Mouse (Mus musculus) bone marrow macrophage, adult 2 months (primary cell): Measurements from ENCODE around the gene Tdrd5. TPM values are rescaled to one million over a fixed set of nuclear protein-coding genes. Genes with fewer than 3 reads are reported as not detected.
"Not testable (repeated sequence)": the region's sequence is repeated elsewhere in the genome, so short reads cannot be mapped to it uniquely, and the experiment has no call there.

ENCODE experiments used
- H3K27ac ChIP-seq: 2 replicates; pipeline ENCODE4 v1.5.1; 2012; ENCODE audit warnings: low read depth, low read length; ENCODE audit not compliant: insufficient read depth
- H3K4me1 ChIP-seq: 2 replicates; pipeline ENCODE4 v1.6.1; 2012; ENCODE audit warnings: low read length; ENCODE audit not compliant: control insufficient read depth, insufficient read depth
- H3K4me3 ChIP-seq: 2 replicates; pipeline ENCODE4 v1.5.1; 2012; ENCODE audit warnings: mild to moderate bottlenecking, low read length, moderate library complexity; ENCODE audit not compliant: insufficient read depth
- CTCF ChIP-seq: IDR thresholded peaks from 2 replicates; pipeline ENCODE4 v1.5.1; 2012; ENCODE audit warnings: low read depth, mild to moderate bottlenecking, low read length, moderate library complexity
- POLR2A ChIP-seq: IDR thresholded peaks from 2 replicates; pipeline ENCODE4 v1.6.1; 2012; ENCODE audit warnings: mild to moderate bottlenecking, low read depth, low read length, borderline replicate concordance
- polyA plus RNA-seq: library from polyadenylated mRNA; stranded (reverse); fragments of >200 nt; gene quantifications from 2 replicates; pipeline ENCODE4 v1.2.4, GENCODE M21; 2012; ENCODE audit not compliant: missing spikeins, insufficient read depth, insufficient read length

Gene Tdrd5
- polyA plus RNA-seq, 1 experiment = not detected

DNA sequence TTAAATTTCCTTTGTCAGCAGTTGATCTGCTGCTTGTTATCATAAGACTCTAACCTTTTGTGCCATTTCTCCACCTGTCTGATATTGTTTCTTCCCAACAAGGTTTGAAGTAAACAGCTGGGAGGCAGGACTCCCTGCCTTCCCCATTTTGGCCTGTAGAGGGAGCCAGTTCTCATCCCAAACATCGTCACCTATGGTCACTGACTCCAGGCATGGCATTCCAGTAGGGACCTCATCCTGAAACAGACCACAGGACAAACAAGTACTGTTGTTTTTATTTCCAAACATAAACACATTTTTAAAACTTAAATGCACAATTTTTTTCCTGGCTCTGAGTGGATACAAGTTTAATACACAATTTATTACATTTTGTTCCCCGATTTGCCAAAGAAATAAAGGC, 40.1 kb downstream of the Tdrd5 start:
- no peak overlapping the region for H3K4me3 ChIP-seq
- H3K27ac ChIP-seq = 0 out of 2 replicates have a peak overlapping the region, but pooled peaks have one; percentile 17
- peaks cover 16% of the 10 kb centered on the region for H3K4me1 ChIP-seq
- TF ChIP-seq CTCF = peak; percentile 72
- no peak for TF ChIP-seq POLR2A

- Histone ChIP-seq H3K4me1 (peaks cover 3% of the 10 kb centered on the region; the same call in 1 of the 2 replicates), H3K27ac (no peak overlapping the region), H3K4me3 (no peak overlapping the region)
- TF ChIP-seq CTCF (no peak), POLR2A (no peak)
Observed at GRCm38 (mm10) chr1:156254866-156255265, 48.6 kb downstream of the Tdrd5 start.

DNA sequence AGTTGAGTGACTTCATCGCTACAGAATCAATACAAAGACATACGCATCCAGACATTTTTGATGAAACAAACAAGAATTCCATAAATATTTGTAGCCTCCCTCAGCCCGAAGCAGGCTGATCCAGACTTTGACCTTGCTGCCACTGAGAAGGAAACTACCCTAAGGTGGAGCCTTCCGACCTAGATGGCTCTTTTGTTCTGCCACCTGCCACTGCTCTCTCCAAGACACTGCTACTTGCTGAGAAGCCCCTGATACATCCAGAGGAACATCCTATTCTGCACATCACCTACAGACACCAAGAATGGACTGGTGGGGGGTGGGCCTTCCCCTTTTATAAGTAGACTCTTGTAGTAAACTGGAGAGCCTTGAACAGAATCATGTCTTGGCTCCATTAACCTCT, 52.4 kb downstream of the Tdrd5 start:
- not testable (repeated sequence) for H3K4me1 ChIP-seq, H3K27ac ChIP-seq, H3K4me3 ChIP-seq

- TF ChIP-seq POLR2A (no peak), CTCF (no peak)
- Histone ChIP-seq H3K4me1 (no peaks in the 10 kb centered on the region), H3K27ac (no peak overlapping the region), H3K4me3 (no peak overlapping the region)
Observed at GRCm38 (mm10) chr1:156247893-156248292, 55.6 kb downstream of the Tdrd5 start.

- TF ChIP-seq POLR2A = no peak
- TF ChIP-seq CTCF = peak; percentile 53
- H3K4me3 ChIP-seq = no peak overlapping the region
- no peaks in the 10 kb centered on the region for H3K4me1 ChIP-seq
- no peak overlapping the region for H3K27ac ChIP-seq
Observed at GRCm38 (mm10) chr1:156241713-156242348, 61.6 kb downstream of the Tdrd5 start.

DNA sequence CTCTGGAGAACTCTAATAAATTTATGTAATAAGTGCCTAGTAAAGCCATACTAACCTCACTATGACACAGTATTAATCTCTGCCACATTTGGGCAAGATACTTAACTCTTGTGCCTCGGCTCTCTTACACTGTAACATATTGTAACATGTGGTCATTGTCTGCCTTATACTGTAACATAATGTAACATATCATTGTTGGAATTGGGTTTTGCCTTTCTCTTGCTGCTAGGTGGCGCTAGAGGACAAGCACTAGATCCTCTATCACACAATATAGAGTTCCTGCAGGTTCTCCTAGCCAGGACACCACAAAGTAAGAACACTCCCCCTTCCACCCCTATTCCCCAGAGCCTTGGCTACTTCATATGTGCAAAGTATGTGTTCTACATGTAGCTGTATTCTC, 62.4 kb downstream of the Tdrd5 start:
- H3K27ac ChIP-seq = no peak overlapping the region
- no peak overlapping the region for H3K4me3 ChIP-seq
- TF ChIP-seq POLR2A (no peak), CTCF (no peak)
- H3K4me1 ChIP-seq = no peaks in the 10 kb centered on the region

- TF ChIP-seq POLR2A (no peak), CTCF (no peak)
- no peaks in the 10 kb centered on the region for H3K4me1 ChIP-seq
- no peak overlapping the region for H3K27ac ChIP-seq
- H3K4me3 ChIP-seq = no peak overlapping the region
Observed at GRCm38 (mm10) chr1:156231122-156231521, 72.3 kb downstream of the Tdrd5 start.

DNA sequence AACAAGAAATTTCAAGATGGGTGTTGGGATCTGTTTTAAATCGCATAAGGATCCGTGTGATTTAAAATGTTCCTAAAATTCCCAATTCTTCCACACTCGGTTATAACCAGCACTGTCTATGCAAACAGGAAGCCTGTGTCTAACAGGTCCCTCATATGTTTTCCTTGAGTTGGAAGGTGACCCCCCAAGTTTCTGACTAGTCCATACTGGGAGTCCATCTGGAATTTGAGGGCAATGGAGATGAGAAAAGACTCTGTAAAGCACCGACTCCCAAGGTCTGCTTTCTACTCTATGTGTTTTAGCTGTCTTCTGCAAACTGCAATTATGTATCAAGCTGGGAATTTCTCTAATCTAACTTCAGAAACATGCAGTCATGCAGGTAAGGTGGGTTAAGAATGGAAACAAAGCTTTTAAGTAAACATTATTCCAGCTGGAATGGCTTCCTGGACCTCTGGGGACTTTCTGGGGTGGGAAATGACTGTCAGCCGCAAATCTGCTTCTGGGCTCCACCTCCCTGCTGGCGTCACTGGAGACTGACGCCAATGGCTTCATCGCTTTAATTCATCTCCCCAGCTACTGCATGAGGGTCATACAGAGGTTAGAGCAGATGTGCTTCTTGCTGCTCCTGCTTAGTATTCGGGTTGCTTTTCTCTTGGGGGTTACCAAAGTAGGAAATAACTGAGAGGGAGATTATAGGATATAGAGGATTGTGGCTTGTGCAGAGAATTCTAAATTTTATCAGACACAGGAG, 73.0 kb downstream of the Tdrd5 start:
- Histone ChIP-seq H3K4me3 (no peak overlapping the region), H3K4me1 (no peaks in the 10 kb centered on the region), H3K27ac (no peak overlapping the region)
- TF ChIP-seq POLR2A = no peak
- no peak for TF ChIP-seq CTCF

DNA sequence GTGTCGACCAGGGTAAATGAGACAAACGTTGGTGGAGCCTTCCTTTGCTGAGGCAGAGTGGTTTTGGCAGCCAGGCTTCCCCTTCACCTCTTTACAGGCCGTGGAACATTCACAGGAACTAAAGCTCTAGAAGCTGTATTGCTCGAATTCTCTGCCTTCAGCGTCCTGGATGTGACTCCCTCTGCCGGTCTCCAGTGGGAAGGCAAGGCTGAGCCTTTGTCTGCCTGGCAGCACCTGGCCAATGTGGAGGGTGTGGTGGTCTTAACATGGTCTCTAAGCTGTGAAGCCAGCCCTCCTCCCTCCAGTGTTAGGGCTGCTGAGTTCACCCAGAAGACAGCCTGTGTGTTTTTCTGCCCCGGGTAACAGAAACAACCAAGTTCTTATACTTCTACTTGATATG, 74.0 kb downstream of the Tdrd5 start:
- TF ChIP-seq CTCF (peak; percentile 45; the same call in 1 of the 2 replicates), POLR2A (no peak)
- Histone ChIP-seq H3K4me1 (no peaks in the 10 kb centered on the region), H3K27ac (no peak overlapping the region), H3K4me3 (no peak overlapping the region)

GRCm38 (mm10) chr1:156228728-156229127, 74.7 kb downstream of the Tdrd5 start:
- Histone ChIP-seq H3K4me3 (no peak overlapping the region), H3K27ac (no peak overlapping the region), H3K4me1 (no peaks in the 10 kb centered on the region)
- no peak for TF ChIP-seq CTCF
- TF ChIP-seq POLR2A = no peak

DNA sequence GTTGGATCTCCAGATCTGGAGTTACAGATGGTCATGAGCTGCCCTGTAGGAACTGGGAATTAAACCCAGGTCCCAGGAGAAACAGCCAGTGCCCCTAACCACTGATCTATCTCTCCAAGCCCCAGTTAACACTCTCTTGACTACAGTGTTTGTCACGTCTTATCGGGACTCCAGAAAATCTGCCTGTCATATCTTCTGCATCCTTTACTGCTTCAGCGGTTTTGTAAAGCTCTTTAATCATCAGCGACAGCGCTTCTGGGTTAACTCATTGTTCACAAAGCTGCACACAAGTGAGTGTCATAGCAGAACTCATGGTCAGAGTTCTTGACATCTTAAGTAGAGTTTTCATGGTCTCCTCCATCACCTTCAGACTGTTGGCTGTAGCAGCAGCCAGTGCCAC, 76.6 kb downstream of the Tdrd5 start:
- TF ChIP-seq POLR2A (no peak), CTCF (no peak)
- H3K4me3 ChIP-seq = no peak overlapping the region
- H3K27ac ChIP-seq = no peak overlapping the region
- H3K4me1 ChIP-seq = no peaks in the 10 kb centered on the region
